Mouse (Mus musculus) liver, embryonic 14.5 days (tissue): ENCODE measurements around the gene Cdhr1. TPM values are rescaled to one million over a fixed set of nuclear protein-coding genes. Genes with fewer than 3 reads are reported as not detected.

Source experiments
- ATAC-seq: fragments of 200-750 bp; cut with Nextera tagmentation; 2 replicates; pipeline ENCODE4 v1.8.0; 2017; ENCODE audit warnings: moderate number of reproducible peaks, mild to moderate bottlenecking, moderate library complexity; ENCODE audit not compliant: insufficient read depth
- DNase-seq, 3 experiments: peaks; one replicate each; pipeline ENCODE4 v3.0.0-alpha.2; 2012 to 2013; ENCODE audit warnings: low read depth in 3 of 3, low spot score in 3 of 3
- H3K27ac ChIP-seq: fragments of 300-500 bp; sonication (generic); 2 replicates; pipeline ENCODE4 v1.5.1; 2014; ENCODE audit warnings: moderate library complexity, mild to moderate bottlenecking, control low read depth, inconsistent platforms
- H3K27me3 ChIP-seq: fragments of 300-500 bp; sonication (generic); 2 replicates; pipeline ENCODE4 v1.6.1; 2014; ENCODE audit warnings: mild to moderate bottlenecking, low read length, moderate library complexity; ENCODE audit not compliant: control insufficient read depth, insufficient read depth
- H3K36me3 ChIP-seq: fragments of 300-500 bp; sonication (generic); replicated peaks from 2 replicates; pipeline ENCODE4 v1.6.1; 2014; ENCODE audit warnings: low read depth; ENCODE audit not compliant: control insufficient read depth, insufficient read depth
- H3K4me1 ChIP-seq, 2 experiments: fragments of 200-500 bp in 1 of 2; fragments of 300-500 bp in 1 of 2; sonication (generic) in 1 of 2; replicated peaks; 2 replicates each; pipeline ENCODE4 v1.6.1; 2012 to 2014; ENCODE audit warnings: antibody characterized with exemption in 1 of 2, inconsistent platforms in 1 of 2, low read length in 1 of 2; ENCODE audit not compliant: control insufficient read depth in 2 of 2, insufficient read depth in 2 of 2
- H3K4me2 ChIP-seq: fragments of 300-500 bp; sonication (generic); 2 replicates; pipeline ENCODE4 v1.6.1; 2014; ENCODE audit warnings: low read depth, mild to moderate bottlenecking, control low read depth, moderate library complexity
- H3K4me3 ChIP-seq, 2 experiments: fragments of 200-500 bp in 1 of 2; fragments of 300-500 bp in 1 of 2; sonication (generic) in 1 of 2; 2 replicates each; pipeline ENCODE4 v1.5.1; 2012 to 2014; ENCODE audit warnings: low read depth in 2 of 2, low read length in 2 of 2, mild to moderate bottlenecking in 2 of 2, control low read depth in 1 of 2, inconsistent platforms in 1 of 2, moderate library complexity in 1 of 2; ENCODE audit not compliant: insufficient read depth in 1 of 2
- H3K9ac ChIP-seq: fragments of 300-500 bp; sonication (generic); replicated peaks from 2 replicates; pipeline ENCODE4 v1.6.1; 2014; ENCODE audit warnings: mild to moderate bottlenecking, control low read depth, moderate library complexity
- H3K9me3 ChIP-seq: fragments of 300-500 bp; sonication (generic); 2 replicates; pipeline ENCODE4 v1.6.1; 2016; ENCODE audit warnings: low read length, mixed read lengths; ENCODE audit not compliant: control insufficient read depth
- CTCF ChIP-seq: IDR thresholded peaks from 2 replicates; pipeline ENCODE4 v1.5.1; 2016; ENCODE audit warnings: antibody characterized with exemption, low read depth, control low read depth
- EP300 ChIP-seq: IDR thresholded peaks from 2 replicates; pipeline ENCODE4 v1.6.1; 2016; ENCODE audit warnings: antibody characterized with exemption, low read depth
- WGBS: fragments of 180-500 bp; shearing (Covaris S2); extraction: QIAGEN DNeasy Blood & Tissue Kit; methylation state at CpG from one replicate; pipeline ENCODE4 v1.1.7; 2014; ENCODE audit not compliant: insufficient replicate concordance; 5-methylcytosine and 5-hydroxymethylcytosine counted together
- polyA plus RNA-seq, 2 experiments: library from polyadenylated mRNA; depleted of rRNA in 1 of 2; stranded (reverse) in 1 of 2; unstranded in 1 of 2; fragments of >200 nt; fragmentation: Nextera tagmentation in 1 of 2; extraction: Ambion mirVana in 1 of 2; gene quantifications; 2 replicates each; pipeline versions ENCODE4 v1.2.1 to v1.2.3; 2012 to 2014

Gene Cdhr1
- polyA plus RNA-seq, 2 experiments: 0.02 TPM; not detected in 1

DNA sequence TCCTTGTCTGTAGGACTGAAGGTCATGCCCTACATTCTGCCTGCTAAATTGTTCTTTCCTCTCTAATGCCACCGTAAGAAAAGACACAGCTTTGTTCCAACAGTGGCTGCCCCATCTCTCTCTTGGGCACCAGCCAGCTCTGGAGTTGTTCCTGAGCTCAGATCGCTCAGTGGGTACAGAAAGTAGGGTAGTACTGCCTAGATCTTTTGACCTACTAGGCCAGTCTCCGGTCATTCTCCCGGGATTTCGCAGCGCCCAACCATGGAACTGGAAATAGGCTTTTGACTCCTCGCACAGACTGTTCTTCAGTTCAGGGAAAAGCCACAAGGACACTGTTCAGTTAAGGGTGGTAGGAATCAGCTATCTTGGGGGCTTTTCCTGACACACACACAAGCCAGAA, 14.8 kb upstream of the Cdhr1 start:
- Histone ChIP-seq H3K27ac (no peak overlapping the region), H3K36me3 (no peaks in the 10 kb centered on the region), H3K4me1 (no peaks in the 10 kb centered on the region), H3K9ac (no peak overlapping the region), H3K4me3 (no peak overlapping the region), H3K4me2 (no peak overlapping the region), H3K9me3 (no peaks in the 10 kb centered on the region), H3K27me3 (no peaks in the 10 kb centered on the region)
- WGBS: 77% methylated on average over 7 of the region's 7 CpGs
- ATAC-seq (no peak), DNase-seq (no peak)
- TF ChIP-seq EP300 (no peak), CTCF (no peak)

- H3K9me3 ChIP-seq: no peaks in the 10 kb centered on the region
- H3K36me3 ChIP-seq: no peaks in the 10 kb centered on the region
- no peak overlapping the region for H3K9ac ChIP-seq
- TF ChIP-seq EP300 (no peak), CTCF (no peak)
- H3K4me2 ChIP-seq: no peak overlapping the region
- H3K27ac ChIP-seq: no peak overlapping the region
- DNase-seq: no peak
- no peak for ATAC-seq
- no peak overlapping the region for H3K4me3 ChIP-seq
- no peaks in the 10 kb centered on the region for H3K27me3 ChIP-seq
- H3K4me1 ChIP-seq: no peaks in the 10 kb centered on the region
Measured at GRCm38 (mm10) chr14:37111371-37111770, 13.2 kb upstream of the Cdhr1 start.

GRCm38 (mm10) chr14:37110456-37110855, 12.3 kb upstream of the Cdhr1 start:
- no peaks in the 10 kb centered on the region for H3K36me3 ChIP-seq
- 56% methylated on average over 2 of the region's 2 CpGs for WGBS
- H3K27ac ChIP-seq: no peak overlapping the region
- no peak for ATAC-seq
- DNase-seq: no peak
- TF ChIP-seq CTCF (no peak), EP300 (no peak)
- no peaks in the 10 kb centered on the region for H3K4me1 ChIP-seq
- H3K9ac ChIP-seq: no peak overlapping the region
- no peak overlapping the region for H3K4me2 ChIP-seq
- no peaks in the 10 kb centered on the region for H3K9me3 ChIP-seq
- H3K27me3 ChIP-seq: no peaks in the 10 kb centered on the region
- H3K4me3 ChIP-seq: no peak overlapping the region

DNA sequence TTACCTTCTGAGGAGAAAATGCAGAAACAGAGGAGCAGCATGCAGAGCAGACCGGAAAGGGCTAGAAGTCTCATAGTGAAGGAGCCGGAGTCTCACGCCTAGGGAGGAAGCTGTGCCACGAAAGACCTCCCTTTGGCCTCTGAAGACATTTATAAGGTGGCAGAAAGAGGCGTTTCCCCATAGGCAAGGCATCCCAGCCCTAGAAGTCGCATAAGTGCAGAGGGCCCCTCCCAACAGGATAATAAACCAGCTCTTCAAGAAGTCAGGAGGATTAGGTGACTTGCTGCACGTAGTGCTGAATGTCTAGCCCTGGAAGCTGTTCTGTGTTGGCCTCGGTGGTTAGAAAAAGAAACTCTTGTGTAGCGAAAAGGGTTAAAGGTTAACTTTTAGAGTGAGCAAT, 11.8 kb upstream of the Cdhr1 start:
- Histone ChIP-seq H3K27ac (no peak overlapping the region), H3K9me3 (no peaks in the 10 kb centered on the region), H3K9ac (no peak overlapping the region), H3K27me3 (no peaks in the 10 kb centered on the region), H3K4me2 (no peak overlapping the region), H3K4me1 (no peaks in the 10 kb centered on the region), H3K4me3 (no peak overlapping the region), H3K36me3 (no peaks in the 10 kb centered on the region)
- ATAC-seq: no peak
- WGBS: 39% methylated on average over 9 of the region's 9 CpGs
- no peak for TF ChIP-seq CTCF
- TF ChIP-seq EP300: no peak
- no peak for DNase-seq

DNA sequence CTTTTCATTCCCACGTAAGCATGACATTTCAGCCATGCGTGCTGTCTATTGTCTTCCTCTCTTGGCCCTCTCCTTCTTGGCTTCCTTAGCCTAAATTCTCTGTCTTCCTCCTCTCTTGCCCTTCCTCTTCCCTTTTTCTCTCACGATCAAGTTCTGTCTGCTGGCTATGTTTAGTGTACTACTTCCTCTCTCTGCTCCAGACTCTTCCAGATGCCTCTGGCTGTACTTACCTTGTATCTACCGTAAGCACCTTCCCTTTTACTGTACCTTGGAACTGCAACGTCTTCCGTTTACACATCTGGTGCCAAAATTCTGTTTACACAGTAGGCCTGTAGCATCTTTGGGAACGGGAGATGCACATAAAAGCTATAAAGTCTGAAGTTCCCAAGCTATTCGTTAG, 11.3 kb upstream of the Cdhr1 start:
- H3K4me2 ChIP-seq: no peak overlapping the region
- ATAC-seq: no peak
- 33% methylated on average over 8 of the region's 8 CpGs for WGBS

DNA sequence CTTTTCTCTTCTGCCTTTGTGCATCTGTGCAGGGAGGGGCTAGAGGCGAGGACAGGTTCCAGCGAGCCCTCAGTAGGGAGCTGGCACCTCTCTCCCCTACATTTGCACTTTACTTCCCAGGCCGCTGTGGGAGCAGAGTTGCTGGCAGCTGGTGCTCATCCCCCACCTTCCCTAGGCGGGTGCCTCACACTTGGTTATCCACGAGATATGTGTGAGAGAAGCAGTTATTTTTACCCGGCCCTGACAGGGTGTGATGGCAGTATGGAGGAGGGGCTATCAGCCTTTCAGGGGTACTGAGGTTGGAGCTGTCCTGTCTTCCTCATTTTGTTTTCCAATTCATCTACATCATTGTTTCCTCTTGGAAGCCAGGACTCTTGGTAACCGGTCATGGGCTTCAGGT, 7.7 kb upstream of the Cdhr1 start:
- no peaks in the 10 kb centered on the region for H3K27me3 ChIP-seq
- TF ChIP-seq CTCF (no peak), EP300 (no peak)
- 22% methylated on average over 7 of the region's 7 CpGs for WGBS
- H3K4me3 ChIP-seq: no peak overlapping the region
- no peaks in the 10 kb centered on the region for H3K36me3 ChIP-seq
- no peak overlapping the region for H3K4me2 ChIP-seq
- ATAC-seq (no peak), DNase-seq (no peak)
- H3K9ac ChIP-seq: no peak overlapping the region
- H3K4me1 ChIP-seq: no peaks in the 10 kb centered on the region
- no peak overlapping the region for H3K27ac ChIP-seq
- H3K9me3 ChIP-seq: no peaks in the 10 kb centered on the region

More for the DNA sequence above, 11.3 kb upstream of the Cdhr1 start:
- no peaks in the 10 kb centered on the region for H3K27me3 ChIP-seq
- H3K9me3 ChIP-seq: no peaks in the 10 kb centered on the region
- H3K9ac ChIP-seq: no peak overlapping the region
- H3K4me3 ChIP-seq: no peak overlapping the region
- no peak overlapping the region for H3K27ac ChIP-seq
- no peaks in the 10 kb centered on the region for H3K36me3 ChIP-seq
- DNase-seq: no peak
- TF ChIP-seq CTCF (no peak), EP300 (no peak)
- no peaks in the 10 kb centered on the region for H3K4me1 ChIP-seq
